Mouse (Mus musculus) liver, embryonic 15.5 days (tissue): ENCODE measurements around the gene Pdcd6. TPM values are rescaled to one million over a fixed set of nuclear protein-coding genes. Genes with fewer than 3 reads are reported as not detected.

Experiments used
- ATAC-seq: fragments of 200-750 bp; cut with Nextera tagmentation; 2 replicates; pipeline ENCODE4 v1.8.0; 2017; ENCODE audit warnings: moderate number of reproducible peaks, mild to moderate bottlenecking, moderate library complexity; ENCODE audit not compliant: insufficient read depth
- H3K27ac ChIP-seq: fragments of 300-500 bp; sonication (generic); replicated peaks from 2 replicates; pipeline ENCODE4 v1.5.1; 2015; ENCODE audit warnings: mild to moderate bottlenecking, inconsistent platforms
- H3K27me3 ChIP-seq: fragments of 300-500 bp; sonication (generic); 2 replicates; pipeline ENCODE4 v1.6.1; 2015; ENCODE audit warnings: mild to moderate bottlenecking, inconsistent platforms
- H3K36me3 ChIP-seq: fragments of 300-500 bp; sonication (generic); replicated peaks from 2 replicates; pipeline ENCODE4 v1.6.1; 2015; ENCODE audit warnings: moderate library complexity, mild to moderate bottlenecking, inconsistent platforms
- H3K4me1 ChIP-seq: fragments of 300-500 bp; sonication (generic); replicated peaks from 2 replicates; pipeline ENCODE4 v1.6.1; 2015; ENCODE audit warnings: inconsistent platforms
- H3K4me2 ChIP-seq: fragments of 300-500 bp; sonication (generic); 2 replicates; pipeline ENCODE4 v1.6.1; 2015; ENCODE audit warnings: moderate library complexity, mild to moderate bottlenecking, inconsistent platforms
- H3K4me3 ChIP-seq: fragments of 300-500 bp; sonication (generic); replicated peaks from 2 replicates; pipeline ENCODE4 v1.5.1; 2015; ENCODE audit warnings: mild to moderate bottlenecking, inconsistent platforms
- H3K9ac ChIP-seq: fragments of 300-500 bp; sonication (generic); 2 replicates; pipeline ENCODE4 v1.6.1; 2015; ENCODE audit warnings: moderate library complexity, mild to moderate bottlenecking, inconsistent platforms
- H3K9me3 ChIP-seq: fragments of 300-500 bp; sonication (generic); replicated peaks from 2 replicates; pipeline ENCODE4 v1.6.1; 2016; ENCODE audit warnings: inconsistent platforms
- WGBS: fragments of 180-500 bp; shearing (Covaris S2); methylation state at CpG from one replicate; pipeline ENCODE4 v1.1.7; 2015; ENCODE audit warnings: mixed read lengths; ENCODE audit not compliant: insufficient replicate concordance; 5-methylcytosine and 5-hydroxymethylcytosine counted together
- polyA plus RNA-seq: library from polyadenylated mRNA; unstranded; fragments of >200 nt; fragmentation: Nextera tagmentation; extraction: Ambion mirVana; gene quantifications from 2 replicates; pipeline ENCODE4 v1.2.1, GENCODE M21; 2015

The Pdcd6 gene
- polyA plus RNA-seq, 1 experiment from 2014 or later, result 65.9 TPM

GRCm38 (mm10) chr13:74316386-74316785 is 994 bp downstream of the Pdcd6 start:
- H3K27me3 ChIP-seq, result no peaks in the 10 kb centered on the region
- H3K4me2 ChIP-seq, result peak overlapping the region; percentile 79
- peak overlapping the region; percentile 76 for H3K27ac ChIP-seq
- peak overlapping the region; percentile 80 for H3K9ac ChIP-seq
- peaks cover 14% of the 10 kb centered on the region for H3K36me3 ChIP-seq
- no peaks in the 10 kb centered on the region for H3K9me3 ChIP-seq
- H3K4me1 ChIP-seq, result peaks cover 33% of the 10 kb centered on the region
- WGBS, result 20% methylated on average over 4 of the region's 4 CpGs
- H3K4me3 ChIP-seq, result peak overlapping the region; percentile 79
- no peak for ATAC-seq

GRCm38 (mm10) chr13:74314616-74315015 is 2.8 kb downstream of the Pdcd6 start:
- no peaks in the 10 kb centered on the region for H3K9me3 ChIP-seq
- no peak overlapping the region for H3K4me2 ChIP-seq
- peaks cover 15% of the 10 kb centered on the region for H3K36me3 ChIP-seq
- H3K4me1 ChIP-seq, result peaks cover 33% of the 10 kb centered on the region
- no peaks in the 10 kb centered on the region for H3K27me3 ChIP-seq
- no peak for ATAC-seq
- 87% methylated on average over 3 of the region's 3 CpGs for WGBS
- H3K27ac ChIP-seq, result no peak overlapping the region
- no peak overlapping the region for H3K4me3 ChIP-seq
- H3K9ac ChIP-seq, result no peak overlapping the region

GRCm38 (mm10) chr13:74305780-74306179 is 11.6 kb downstream of the Pdcd6 start:
- ATAC-seq, result no peak

GRCm38 (mm10) chr13:74305380-74305779 is 12.0 kb downstream of the Pdcd6 start:
- Histone ChIP-seq H3K27me3 (no peaks in the 10 kb centered on the region), H3K4me3 (no peak overlapping the region), H3K9ac (no peak overlapping the region), H3K4me1 (no peaks in the 10 kb centered on the region), H3K36me3 (peaks cover 71% of the 10 kb centered on the region), H3K27ac (no peak overlapping the region), H3K9me3 (no peaks in the 10 kb centered on the region), H3K4me2 (no peak overlapping the region)
- no peak for ATAC-seq
- WGBS, result 74% methylated on average over 6 of the region's 6 CpGs

More at GRCm38 (mm10) chr13:74305780-74306179, 11.6 kb downstream of the Pdcd6 start:
- Histone ChIP-seq H3K9ac (no peak overlapping the region), H3K4me3 (no peak overlapping the region), H3K4me1 (no peaks in the 10 kb centered on the region), H3K4me2 (no peak overlapping the region), H3K27ac (no peak overlapping the region), H3K36me3 (peaks cover 75% of the 10 kb centered on the region), H3K27me3 (no peaks in the 10 kb centered on the region), H3K9me3 (no peaks in the 10 kb centered on the region)
- WGBS, result 82% methylated on average over 1 of the region's 1 CpGs

GRCm38 (mm10) chr13:74302050-74303037 is 15.0 kb downstream of the Pdcd6 start:
- H3K4me1 ChIP-seq, result no peaks in the 10 kb centered on the region
- H3K27ac ChIP-seq, result no peak overlapping the region
- 73% methylated on average over 10 of the region's 10 CpGs for WGBS
- no peak overlapping the region for H3K4me3 ChIP-seq
- H3K9ac ChIP-seq, result no peak overlapping the region
- H3K27me3 ChIP-seq, result no peaks in the 10 kb centered on the region
- no peak for ATAC-seq
- no peak overlapping the region for H3K4me2 ChIP-seq
- H3K36me3 ChIP-seq, result peaks cover 44% of the 10 kb centered on the region
- no peaks in the 10 kb centered on the region for H3K9me3 ChIP-seq

- no peak overlapping the region for H3K27ac ChIP-seq
- H3K4me2 ChIP-seq, result no peak overlapping the region
- ATAC-seq, result peak; percentile 22; the same call in 1 of the 2 replicates
- peaks cover 38% of the 10 kb centered on the region for H3K36me3 ChIP-seq
- H3K9me3 ChIP-seq, result no peaks in the 10 kb centered on the region
- no peaks in the 10 kb centered on the region for H3K27me3 ChIP-seq
- H3K4me3 ChIP-seq, result no peak overlapping the region
- 64% methylated on average over 6 of the region's 6 CpGs for WGBS
- no peak overlapping the region for H3K9ac ChIP-seq
- no peaks in the 10 kb centered on the region for H3K4me1 ChIP-seq
These were observed 15.8 kb downstream of the Pdcd6 start for GRCm38 (mm10) chr13:74301607-74301984.

GRCm38 (mm10) chr13:74300925-74301606 is 16.3 kb downstream of the Pdcd6 start:
- no peaks in the 10 kb centered on the region for H3K27me3 ChIP-seq
- no peaks in the 10 kb centered on the region for H3K4me1 ChIP-seq
- H3K27ac ChIP-seq, result no peak overlapping the region
- ATAC-seq, result peak; percentile 58
- WGBS, result 26% methylated on average over 4 of the region's 4 CpGs
- no peak overlapping the region for H3K9ac ChIP-seq
- H3K9me3 ChIP-seq, result no peaks in the 10 kb centered on the region
- H3K4me3 ChIP-seq, result no peak overlapping the region
- peaks cover 33% of the 10 kb centered on the region for H3K36me3 ChIP-seq
- no peak overlapping the region for H3K4me2 ChIP-seq

GRCm38 (mm10) chr13:74296376-74296775 is 21.0 kb downstream of the Pdcd6 start:
- H3K36me3 ChIP-seq, result no peaks in the 10 kb centered on the region
- H3K4me3 ChIP-seq, result no peak overlapping the region
- H3K9ac ChIP-seq, result no peak overlapping the region
- H3K4me2 ChIP-seq, result no peak overlapping the region
- ATAC-seq, result no peak
- 52% methylated on average over 7 of the region's 7 CpGs for WGBS
- H3K9me3 ChIP-seq, result no peaks in the 10 kb centered on the region
- H3K27ac ChIP-seq, result no peak overlapping the region
- H3K4me1 ChIP-seq, result peaks cover 8% of the 10 kb centered on the region
- peaks cover 17% of the 10 kb centered on the region for H3K27me3 ChIP-seq

- ATAC-seq, result 0 out of 2 replicates have a peak, but pooled peaks have one; percentile 28
- H3K36me3 ChIP-seq, result no peaks in the 10 kb centered on the region
- WGBS, result under 1% methylated on average over 27 of the region's 27 CpGs
- H3K27me3 ChIP-seq, result peaks cover 28% of the 10 kb centered on the region
- H3K4me2 ChIP-seq, result peak within 1 kb of the TSS; percentile 52
- H3K27ac ChIP-seq, result no peak within 1 kb of the TSS
- peaks cover 8% of the 10 kb centered on the region for H3K4me1 ChIP-seq
- no peaks in the 10 kb centered on the region for H3K9me3 ChIP-seq
- peak within 1 kb of the TSS; percentile 10; the same call in 1 of the 2 replicates for H3K4me3 ChIP-seq
- H3K9ac ChIP-seq, result no peak within 1 kb of the TSS
These were observed 25.2 kb downstream of the Pdcd6 start, which contains the start of gene Ahrr for GRCm38 (mm10) chr13:74292167-74292566. TSS of gene Ahrr (minus strand) at chr13:74292331.

GRCm38 (mm10) chr13:74289646-74290045 is 27.7 kb downstream of the Pdcd6 start:
- no peak for ATAC-seq
- 64% methylated on average over 5 of the region's 5 CpGs for WGBS

GRCm38 (mm10) chr13:74282299-74282698 is 35.1 kb downstream of the Pdcd6 start:
- Histone ChIP-seq H3K9me3 (no peaks in the 10 kb centered on the region), H3K27me3 (peaks cover 3% of the 10 kb centered on the region)
- no peak for ATAC-seq

More at GRCm38 (mm10) chr13:74289646-74290045, 27.7 kb downstream of the Pdcd6 start:
- Histone ChIP-seq H3K4me1 (peaks cover 8% of the 10 kb centered on the region), H3K9me3 (no peaks in the 10 kb centered on the region), H3K9ac (no peak overlapping the region), H3K36me3 (no peaks in the 10 kb centered on the region), H3K27ac (no peak overlapping the region), H3K27me3 (peaks cover 29% of the 10 kb centered on the region), H3K4me3 (no peak overlapping the region), H3K4me2 (no peak overlapping the region)

More at GRCm38 (mm10) chr13:74282299-74282698, 35.1 kb downstream of the Pdcd6 start:
- no peak overlapping the region for H3K4me3 ChIP-seq
- H3K4me2 ChIP-seq, result no peak overlapping the region
- H3K36me3 ChIP-seq, result no peaks in the 10 kb centered on the region
- H3K27ac ChIP-seq, result no peak overlapping the region
- WGBS, result 69% methylated on average over 1 of the region's 2 CpGs
- H3K9ac ChIP-seq, result no peak overlapping the region
- 0 out of 2 replicates have a peak, but pooled peaks cover under 1% of the 10 kb centered on the region for H3K4me1 ChIP-seq
